ENCODE assay signal across 11 mouse cellular contexts in the genomic region with DNA sequence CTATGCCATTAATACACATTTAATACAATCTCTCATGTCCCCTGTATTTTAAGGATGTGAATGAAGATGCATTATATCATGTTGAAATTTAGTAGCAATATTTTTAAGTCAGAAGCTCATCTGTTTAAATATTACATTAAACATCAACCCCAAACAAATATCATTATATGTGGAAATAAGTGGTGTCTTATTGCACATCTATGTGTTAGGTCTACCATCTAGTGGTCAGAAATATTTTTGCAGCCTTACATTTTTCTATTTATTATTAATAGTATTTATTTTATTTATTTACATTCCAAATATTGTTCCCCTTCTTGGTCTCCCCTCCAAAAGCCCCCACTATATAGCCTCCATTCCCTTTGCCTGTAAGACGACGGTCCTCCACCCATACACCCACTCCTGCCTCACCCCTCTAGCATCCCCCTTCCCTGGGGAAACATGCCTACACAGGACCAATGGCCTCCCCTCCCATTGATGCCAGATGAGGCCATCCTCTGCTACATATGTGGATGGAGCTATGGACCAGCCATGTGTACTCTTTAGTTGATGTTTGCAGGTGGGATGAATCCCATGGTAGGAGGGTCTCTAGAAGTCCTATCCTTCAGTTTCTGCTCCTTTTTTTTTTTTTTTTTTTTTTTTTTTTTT. TPM values are rescaled to one million over a fixed set of nuclear protein-coding genes. Genes with fewer than 3 reads are reported as not detected.
DNase-seq lines count a peak whose midpoint lies in the region; ATAC-seq lines count a peak whose summit lies in the region.
"Had no signal": no experiment of that assay in that cellular context is flagged by ENCODE, and none has a peak within 500 bp of the region (broad histone marks: within the 10 kb centered on the region; RNA-seq: fewer than 3 reads in every experiment).

No protein-coding gene starts in this region.

- peak; percentile 71 for ATAC-seq in forebrain, embryonic 12.5 days (ENCODE audit: low FRiP score)
- peak; percentile 64 for ATAC-seq in megakaryocyte progenitor cell, adult 5-6 weeks (replicated peaks; ENCODE audit: poor library complexity)

- no peak overlapping the region for H3K27ac ChIP-seq in forebrain, embryonic 12.5 days
- H3K27ac ChIP-seq: lung, embryonic 15.5 days had no signal

- H3K36me3 ChIP-seq in forebrain, embryonic 12.5 days (replicated peaks), result no peaks in the 10 kb centered on the region
- H3K36me3 ChIP-seq: lung, embryonic 15.5 days had no signal

- no peaks in the 10 kb centered on the region for H3K4me1 ChIP-seq in forebrain, embryonic 12.5 days
- H3K4me1 ChIP-seq: lung, embryonic 15.5 days had no signal

- H3K9ac ChIP-seq in forebrain, embryonic 12.5 days, result no peak overlapping the region
- H3K9ac ChIP-seq: lung, embryonic 15.5 days had no signal

- peak; percentile 42 for DNase-seq in heart, adult 11 months
- no peak for DNase-seq in heart, postnatal 4 days
- DNase-seq in A20 (ENCODE audit: low read depth, low spot score), result peak; percentile 36
- no peak for DNase-seq in thymus, postnatal 0 days (ENCODE audit: low spot score)
- DNase-seq in adrenal gland, adult (ENCODE audit: inconsistent age in 2 of 2, low spot score in 1 of 2), result no peak
- DNase-seq in gastrocnemius, adult 18-20 months (ENCODE audit: low spot score), result no peak
- DNase-seq: cerebellum, adult 11 months; right cerebral cortex, adult 18-20 months had no signal

- no peaks in the 10 kb centered on the region for H3K27me3 ChIP-seq in forebrain, embryonic 12.5 days
- H3K27me3 ChIP-seq: lung, embryonic 15.5 days had no signal

- H3K4me2 ChIP-seq in forebrain, embryonic 12.5 days, result no peak overlapping the region
- H3K4me2 ChIP-seq: lung, embryonic 15.5 days had no signal

- H3K9me3 ChIP-seq in forebrain, embryonic 12.5 days, result no peaks in the 10 kb centered on the region
- H3K9me3 ChIP-seq: lung, embryonic 15.5 days had no signal

- 26% methylated on average over 2 of the region's 2 CpGs for WGBS in forebrain, embryonic 12.5 days

- no peak overlapping the region for H3K4me3 ChIP-seq in forebrain, embryonic 12.5 days (replicated peaks)
- H3K4me3 ChIP-seq: lung, embryonic 15.5 days had no signal

RNA-seq across cellular contexts. Expression of a gene that starts 45.3 kb away (rescaled TPM):
- total RNA-seq in heart, postnatal 4 days (2021), result 10 to 100 TPM in 1 of 2 experiments, 1 to 10 TPM in 1; 8.8 to 10.2 TPM
- 1.7 and 4.0 TPM in 2 replicates for polyA plus RNA-seq in forebrain, embryonic 12.5 days (2016; fragmentation: Nextera tagmentation; extraction: Ambion mirVana)
- total RNA-seq in megakaryocyte progenitor cell, adult 5-6 weeks (2015), result not detected in 2 replicates
- not detected in 2 replicates for total RNA-seq in megakaryocyte progenitor cell, adult 5-6 weeks (2017)
- polyA plus RNA-seq in thymus, postnatal 0 days (2015; fragmentation: Nextera tagmentation; extraction: Ambion mirVana), result 5.4 and 5.6 TPM in 2 replicates
- not detected for total RNA-seq in gastrocnemius, adult 18-20 months (2021)

Comparison
In these comparisons a context has a peak if more than half of its experiments do, and no peak if none do; other contexts are left out.
1. DNase-seq: peak in heart, adult 11 months (single experiment) and A20 (single experiment); none in heart, postnatal 4 days (single experiment), thymus, postnatal 0 days (single experiment), adrenal gland, adult (0 of 2) and gastrocnemius, adult 18-20 months (single experiment).
2. RNA of a gene that starts 45.3 kb away (total RNA-seq): 8.8 to 10.2 TPM in heart, postnatal 4 days; not detected in gastrocnemius, adult 18-20 months and not detected in megakaryocyte progenitor cell, adult 5-6 weeks; every median in the first group is over 4 times any median in the second.